Mouse (Mus musculus) limb, embryonic 15.5 days (tissue): ENCODE data around the gene Kctd21. TPM values are rescaled to one million over a fixed set of nuclear protein-coding genes. Genes with fewer than 3 reads are reported as not detected.

Experiments
- ATAC-seq: fragments of 200-750 bp; cut with Nextera tagmentation; 2 replicates; pipeline ENCODE4 v1.8.0; 2017; ENCODE audit warnings: low read depth, moderate TSS enrichment; ENCODE audit not compliant: insufficient number of reproducible peaks, low FRiP score, low TSS enrichment
- H3K27ac ChIP-seq: fragments of 300-500 bp; sonication (generic); 2 replicates; pipeline ENCODE4 v1.5.1; 2015; ENCODE audit warnings: moderate library complexity, mild to moderate bottlenecking, inconsistent platforms
- H3K27me3 ChIP-seq: fragments of 300-500 bp; sonication (generic); 2 replicates; pipeline ENCODE4 v1.6.1; 2015; ENCODE audit warnings: inconsistent platforms
- H3K36me3 ChIP-seq: fragments of 300-500 bp; sonication (generic); 2 replicates; pipeline ENCODE4 v1.6.1; 2015; ENCODE audit warnings: inconsistent platforms
- H3K4me1 ChIP-seq: fragments of 300-500 bp; sonication (generic); 2 replicates; pipeline ENCODE4 v1.6.1; 2015; ENCODE audit warnings: inconsistent platforms
- H3K4me2 ChIP-seq: fragments of 300-500 bp; sonication (generic); 2 replicates; pipeline ENCODE4 v1.6.1; 2015; ENCODE audit warnings: mild to moderate bottlenecking, inconsistent platforms
- H3K4me3 ChIP-seq: fragments of 300-500 bp; sonication (generic); 2 replicates; pipeline ENCODE4 v1.5.1; 2015; ENCODE audit warnings: mild to moderate bottlenecking, inconsistent platforms
- H3K9ac ChIP-seq: fragments of 300-500 bp; sonication (generic); 2 replicates; pipeline ENCODE4 v1.6.1; 2015; ENCODE audit warnings: inconsistent platforms
- H3K9me3 ChIP-seq: fragments of 300-500 bp; sonication (generic); 2 replicates; pipeline ENCODE4 v1.6.1; 2016; ENCODE audit warnings: inconsistent platforms
- WGBS: fragments of 180-500 bp; shearing (Covaris S2); methylation state at CpG from one replicate; pipeline ENCODE4 v1.1.7; 2015; 5-methylcytosine and 5-hydroxymethylcytosine counted together
- polyA plus RNA-seq: library from polyadenylated mRNA; unstranded; fragments of >200 nt; fragmentation: Nextera tagmentation; extraction: Ambion mirVana; gene quantifications from 2 replicates; pipeline ENCODE4 v1.2.1, GENCODE M21; 2015

Gene Kctd21
- polyA plus RNA-seq, 1 experiment from 2014 or later = 4.4 TPM

- no peak for ATAC-seq
- no peaks in the 10 kb centered on the region for H3K27me3 ChIP-seq
- 66% methylated on average over 18 of the region's 18 CpGs for WGBS
These were observed 9.1 kb downstream of the Kctd21 start for GRCm38 (mm10) chr7:97340907-97341849.

GRCm38 (mm10) chr7:97342961-97343360, 10.8 kb downstream of the Kctd21 start:
- H3K4me3 ChIP-seq = no peak overlapping the region
- H3K36me3 ChIP-seq = peaks cover 6% of the 10 kb centered on the region; the same call in 1 of the 2 replicates
- no peak overlapping the region for H3K27ac ChIP-seq
- H3K4me2 ChIP-seq = no peak overlapping the region
- ATAC-seq = no peak
- H3K4me1 ChIP-seq = peaks cover 7% of the 10 kb centered on the region; the same call in 1 of the 2 replicates
- H3K9ac ChIP-seq = no peak overlapping the region
- no peaks in the 10 kb centered on the region for H3K27me3 ChIP-seq
- 51% methylated on average over 2 of the region's 2 CpGs for WGBS
- H3K9me3 ChIP-seq = no peaks in the 10 kb centered on the region

More at GRCm38 (mm10) chr7:97340907-97341849, 9.1 kb downstream of the Kctd21 start:
- Histone ChIP-seq H3K4me3 (no peak overlapping the region), H3K9ac (no peak overlapping the region), H3K9me3 (no peaks in the 10 kb centered on the region), H3K36me3 (no peaks in the 10 kb centered on the region), H3K27ac (no peak overlapping the region), H3K4me2 (no peak overlapping the region), H3K4me1 (peaks cover 7% of the 10 kb centered on the region; the same call in 1 of the 2 replicates)

- Histone ChIP-seq H3K4me3 (no peak overlapping the region), H3K9ac (no peak overlapping the region), H3K27ac (no peak overlapping the region), H3K4me2 (no peak overlapping the region), H3K9me3 (no peaks in the 10 kb centered on the region), H3K27me3 (no peaks in the 10 kb centered on the region), H3K36me3 (peaks cover 16% of the 10 kb centered on the region; the same call in 1 of the 2 replicates), H3K4me1 (peaks cover 7% of the 10 kb centered on the region; the same call in 1 of the 2 replicates)
- ATAC-seq = no peak
- 69% methylated on average over 2 of the region's 2 CpGs for WGBS
These were observed 12.5 kb downstream of the Kctd21 start for GRCm38 (mm10) chr7:97344655-97345054.

- no peak overlapping the region for H3K27ac ChIP-seq
- no peaks in the 10 kb centered on the region for H3K27me3 ChIP-seq
- H3K4me2 ChIP-seq = no peak overlapping the region
- peaks cover 16% of the 10 kb centered on the region; the same call in 1 of the 2 replicates for H3K36me3 ChIP-seq
- WGBS = 58% methylated on average over 10 of the region's 10 CpGs
- ATAC-seq = 0 out of 2 replicates have a peak, but pooled peaks have one; percentile 36
- H3K4me3 ChIP-seq = no peak overlapping the region
- H3K4me1 ChIP-seq = peaks cover 7% of the 10 kb centered on the region; the same call in 1 of the 2 replicates
- no peak overlapping the region for H3K9ac ChIP-seq
- no peaks in the 10 kb centered on the region for H3K9me3 ChIP-seq
These were observed 13.2 kb downstream of the Kctd21 start for GRCm38 (mm10) chr7:97345229-97345871.

DNA sequence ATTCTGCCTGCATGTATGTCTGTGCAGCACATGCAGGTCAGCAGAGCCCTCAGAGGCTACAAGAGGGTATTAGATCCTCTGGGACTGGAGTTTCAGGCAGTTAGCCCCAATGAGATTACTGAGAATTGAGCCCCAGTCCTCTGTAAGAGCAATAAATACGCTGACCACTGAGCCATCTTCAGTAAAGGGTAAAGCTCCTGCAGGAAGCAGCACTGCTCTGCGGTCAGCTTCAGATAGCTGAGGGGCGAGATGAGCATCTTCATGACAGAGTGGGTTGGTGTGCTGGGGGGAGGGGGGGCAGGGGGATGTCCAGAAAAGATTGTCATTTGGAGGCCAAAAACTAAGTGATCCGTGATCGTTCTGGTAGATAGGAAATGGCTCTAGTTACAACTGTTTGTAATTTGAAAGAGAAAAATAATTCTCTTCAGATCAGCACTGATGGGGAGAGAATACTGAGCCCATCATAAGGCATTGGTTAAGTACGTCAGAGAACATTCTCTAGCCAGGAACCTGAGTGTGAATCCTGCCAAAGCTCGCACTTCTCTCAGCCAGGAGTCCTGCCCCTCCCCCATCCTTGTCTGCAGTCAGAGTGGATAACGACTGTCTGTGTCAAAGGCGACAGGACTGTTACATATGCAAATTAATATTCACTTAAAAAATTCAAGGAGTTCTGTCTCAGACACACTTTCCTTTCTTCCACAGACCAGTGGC, 14.1 kb downstream of the Kctd21 start:
- H3K9me3 ChIP-seq = no peaks in the 10 kb centered on the region
- no peak overlapping the region for H3K4me3 ChIP-seq
- no peaks in the 10 kb centered on the region for H3K27me3 ChIP-seq
- H3K4me2 ChIP-seq = no peak overlapping the region
- no peak overlapping the region for H3K27ac ChIP-seq
- H3K4me1 ChIP-seq = peaks cover 7% of the 10 kb centered on the region; the same call in 1 of the 2 replicates
- ATAC-seq = no peak
- whole genome bisulfite sequencing = 70% methylated on average over 9 of the region's 9 CpGs
- H3K9ac ChIP-seq = no peak overlapping the region
- peaks cover 16% of the 10 kb centered on the region; the same call in 1 of the 2 replicates for H3K36me3 ChIP-seq

GRCm38 (mm10) chr7:97346822-97347166, 14.7 kb downstream of the Kctd21 start:
- Histone ChIP-seq H3K4me2 (no peak overlapping the region), H3K4me3 (no peak overlapping the region), H3K4me1 (peaks cover 7% of the 10 kb centered on the region; the same call in 1 of the 2 replicates), H3K36me3 (peaks cover 16% of the 10 kb centered on the region; the same call in 1 of the 2 replicates), H3K9ac (no peak overlapping the region), H3K27me3 (no peaks in the 10 kb centered on the region), H3K9me3 (no peaks in the 10 kb centered on the region), H3K27ac (no peak overlapping the region)
- no peak for ATAC-seq
- WGBS = 87% methylated on average over 4 of the region's 4 CpGs

GRCm38 (mm10) chr7:97347464-97347863, 15.3 kb downstream of the Kctd21 start:
- ATAC-seq = no peak
- WGBS = 97% methylated on average over 15 of the region's 15 CpGs
- peaks cover 16% of the 10 kb centered on the region; the same call in 1 of the 2 replicates for H3K36me3 ChIP-seq
- H3K4me2 ChIP-seq = no peak overlapping the region
- H3K9ac ChIP-seq = no peak overlapping the region
- no peak overlapping the region for H3K4me3 ChIP-seq
- no peaks in the 10 kb centered on the region for H3K27me3 ChIP-seq
- H3K27ac ChIP-seq = no peak overlapping the region
- H3K4me1 ChIP-seq = peaks cover 7% of the 10 kb centered on the region; the same call in 1 of the 2 replicates
- H3K9me3 ChIP-seq = no peaks in the 10 kb centered on the region

DNA sequence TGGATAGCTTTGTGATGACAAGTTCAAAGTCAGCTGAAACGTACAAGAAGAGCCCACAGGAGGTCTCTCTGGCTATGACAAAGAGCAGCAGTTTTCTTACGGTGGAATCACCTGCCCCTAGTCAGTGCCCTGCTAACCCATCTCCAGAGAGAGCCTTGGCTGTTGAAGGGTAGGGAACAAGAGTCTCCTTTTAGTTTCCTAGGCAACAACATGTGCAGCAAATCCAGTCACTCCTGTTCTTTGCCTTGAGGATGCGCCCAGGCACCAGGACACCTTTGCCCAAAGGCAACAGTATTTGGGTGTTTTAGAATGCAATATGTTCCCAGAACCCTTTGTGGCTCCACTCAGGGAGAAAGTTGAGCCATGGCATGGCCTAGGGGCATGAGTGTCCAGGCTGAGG, 16.2 kb downstream of the Kctd21 start:
- H3K27ac ChIP-seq = no peak overlapping the region
- 79% methylated on average over 3 of the region's 3 CpGs for WGBS
- no peaks in the 10 kb centered on the region for H3K9me3 ChIP-seq
- peaks cover 16% of the 10 kb centered on the region; the same call in 1 of the 2 replicates for H3K36me3 ChIP-seq
- no peaks in the 10 kb centered on the region for H3K27me3 ChIP-seq
- H3K4me3 ChIP-seq = no peak overlapping the region
- no peak overlapping the region for H3K9ac ChIP-seq
- no peak for ATAC-seq
- H3K4me1 ChIP-seq = peaks cover 7% of the 10 kb centered on the region; the same call in 1 of the 2 replicates
- H3K4me2 ChIP-seq = no peak overlapping the region

DNA sequence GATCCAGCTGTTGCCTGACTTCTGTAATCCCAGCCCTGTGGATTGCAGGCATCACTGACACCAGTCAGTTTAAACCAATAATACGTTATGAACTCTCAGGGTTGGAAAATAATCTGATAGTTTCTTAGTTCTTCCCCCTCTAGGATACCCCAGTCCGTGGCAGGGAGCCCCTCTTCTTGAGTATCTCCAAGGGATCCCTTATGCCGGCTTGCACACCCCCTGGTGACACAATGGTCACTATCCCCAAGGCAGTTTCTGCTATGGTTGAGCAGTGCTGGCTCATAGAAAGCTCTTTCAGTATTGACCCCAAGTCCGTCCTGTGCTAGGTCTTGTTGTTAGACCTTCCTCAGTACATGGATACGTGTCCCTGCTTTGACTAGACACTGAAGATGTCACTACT, 16.7 kb downstream of the Kctd21 start:
- no peak overlapping the region for H3K27ac ChIP-seq
- H3K4me2 ChIP-seq = no peak overlapping the region
- H3K4me3 ChIP-seq = no peak overlapping the region
- H3K9me3 ChIP-seq = no peaks in the 10 kb centered on the region
- whole genome bisulfite sequencing = 87% methylated on average over 5 of the region's 5 CpGs
- no peaks in the 10 kb centered on the region for H3K27me3 ChIP-seq
- ATAC-seq = no peak
- H3K36me3 ChIP-seq = peaks cover 16% of the 10 kb centered on the region; the same call in 1 of the 2 replicates
- peaks cover 7% of the 10 kb centered on the region; the same call in 1 of the 2 replicates for H3K4me1 ChIP-seq
- H3K9ac ChIP-seq = no peak overlapping the region

DNA sequence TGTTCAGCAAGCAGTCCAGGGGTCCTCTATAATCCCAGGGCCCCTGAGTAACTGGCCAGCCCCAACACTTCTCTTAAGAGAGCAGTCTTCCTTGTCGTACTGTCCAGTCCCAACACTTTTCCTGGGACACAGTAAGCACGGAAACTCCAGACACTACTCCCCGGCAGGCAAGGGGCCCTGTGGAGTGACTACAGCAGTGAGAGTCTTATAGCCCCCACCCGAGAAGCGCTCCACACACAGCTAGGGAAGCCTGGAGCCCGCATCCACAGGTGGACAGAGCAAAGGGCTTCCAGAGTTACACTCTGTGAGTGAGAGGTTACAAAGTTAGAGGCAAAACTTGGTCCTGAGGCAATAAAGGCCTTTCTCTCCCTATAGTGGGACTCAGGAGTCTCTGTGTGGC, 17.3 kb downstream of the Kctd21 start:
- no peaks in the 10 kb centered on the region for H3K27me3 ChIP-seq
- H3K9ac ChIP-seq = no peak overlapping the region
- H3K27ac ChIP-seq = no peak overlapping the region
- peaks cover 7% of the 10 kb centered on the region; the same call in 1 of the 2 replicates for H3K4me1 ChIP-seq
- H3K9me3 ChIP-seq = no peaks in the 10 kb centered on the region
- H3K4me2 ChIP-seq = no peak overlapping the region
- ATAC-seq = no peak
- H3K4me3 ChIP-seq = no peak overlapping the region
- 82% methylated on average over 6 of the region's 6 CpGs for WGBS
- H3K36me3 ChIP-seq = peaks cover 16% of the 10 kb centered on the region; the same call in 1 of the 2 replicates

DNA sequence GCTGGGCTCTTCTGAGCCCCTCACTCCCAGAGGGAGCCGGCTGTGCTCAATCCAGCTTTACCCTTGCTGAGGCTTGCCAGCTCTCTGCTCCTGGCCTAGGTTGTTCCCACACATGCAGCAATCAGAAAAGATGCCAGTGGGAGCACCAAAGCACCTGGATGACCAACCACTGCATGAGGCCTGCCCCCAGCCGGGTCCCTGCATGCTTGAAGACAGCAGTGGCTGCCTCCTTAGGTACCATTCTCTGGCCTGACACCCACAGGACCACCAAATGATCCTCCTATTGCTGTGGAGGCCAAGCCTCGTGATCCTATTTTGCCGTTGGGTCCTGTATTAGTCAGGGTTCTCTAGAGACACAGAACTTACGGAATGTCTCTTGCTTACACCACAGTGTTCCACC, 18.8 kb downstream of the Kctd21 start:
- Histone ChIP-seq H3K4me3 (no peak overlapping the region), H3K27ac (no peak overlapping the region), H3K4me2 (no peak overlapping the region), H3K36me3 (peaks cover 16% of the 10 kb centered on the region; the same call in 1 of the 2 replicates), H3K27me3 (no peaks in the 10 kb centered on the region), H3K4me1 (no peaks in the 10 kb centered on the region; the same call in 1 of the 2 replicates), H3K9ac (no peak overlapping the region), H3K9me3 (no peaks in the 10 kb centered on the region)
- 83% methylated on average over 5 of the region's 5 CpGs for WGBS
- ATAC-seq = no peak; the same call in 1 of the 2 replicates
